Mouse (Mus musculus): ENCODE results near the gene Nhej1.

GRCm38 (mm10) chr1:75051428-75051827 is 73.6 kb downstream of the Nhej1 start:
- no peak for TF ChIP-seq CTCF (IDR thresholded peaks at IDR 0.05; ENCODE audit: low read depth, low read length)
- no peak for TF ChIP-seq EP300 (IDR thresholded peaks at IDR 0.05; ENCODE audit: insufficient read depth, low read depth, low read length)
